Mouse (Mus musculus) cerebellum, postnatal 4 days (tissue): ENCODE measurements at regions not wholly inside any gene's neighbourhood (a gene's known extent, or its start where the extent isn't known, plus 50 kb on each side); places are given as distances from the start of the nearest gene placed in this dataset.

ENCODE experiments used
- DNase-seq, 2 experiments: peaks; one replicate each; pipeline ENCODE4 v3.0.0; 2022; ENCODE audit warnings: low spot score in 2 of 2, mixed read lengths in 1 of 2

DNA sequence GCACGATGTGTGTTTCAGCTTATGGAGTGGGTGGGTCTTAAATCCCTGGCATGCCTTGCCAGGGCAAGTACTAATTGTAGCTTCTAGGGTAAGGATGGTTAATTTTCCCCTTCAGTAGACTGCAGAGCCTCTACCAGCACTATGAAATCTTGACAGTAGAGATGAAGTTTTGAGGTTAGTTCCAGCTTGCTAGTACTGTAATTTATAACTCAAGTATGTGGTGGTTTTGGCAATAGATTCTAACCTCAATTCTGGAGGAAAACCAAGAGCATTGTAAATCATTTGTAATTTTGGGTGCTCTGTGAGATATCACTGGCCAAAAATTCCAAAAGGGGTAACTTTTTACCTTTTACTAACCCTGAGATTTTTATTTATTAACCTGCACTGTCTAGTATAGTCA, 164.3 kb upstream of the Ednrb start:
- DNase-seq = no peak

- no peak for DNase-seq
These were observed 162.2 kb upstream of the Ednrb start for GRCm38 (mm10) chr14:104006426-104006825.

GRCm38 (mm10) chr14:104005132-104005531, 160.9 kb upstream of the Ednrb start:
- DNase-seq = no peak

DNA sequence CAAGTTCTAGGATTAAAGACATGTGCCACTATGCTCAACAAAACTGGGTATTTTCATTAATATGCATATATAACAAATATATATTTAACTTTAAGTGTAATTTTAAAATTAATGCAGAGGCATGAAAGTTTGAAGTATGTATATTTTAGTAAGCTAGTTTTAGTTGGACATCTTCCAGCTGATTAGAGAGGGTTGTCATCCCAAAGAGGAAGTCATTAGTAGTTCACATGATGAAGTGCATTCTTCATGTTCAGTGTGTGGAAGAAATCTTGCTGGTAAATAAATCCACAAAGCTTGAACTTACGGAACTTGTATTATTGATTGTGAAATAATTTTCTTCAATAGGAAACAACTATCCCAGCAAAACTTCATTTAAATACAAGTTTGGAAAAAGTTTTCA, 158.2 kb upstream of the Ednrb start:
- DNase-seq = no peak

- DNase-seq = no peak
These were observed 146.2 kb upstream of the Ednrb start for GRCm38 (mm10) chr14:103990418-103990817.

GRCm38 (mm10) chr14:103989949-103990348, 145.7 kb upstream of the Ednrb start:
- DNase-seq = no peak

DNA sequence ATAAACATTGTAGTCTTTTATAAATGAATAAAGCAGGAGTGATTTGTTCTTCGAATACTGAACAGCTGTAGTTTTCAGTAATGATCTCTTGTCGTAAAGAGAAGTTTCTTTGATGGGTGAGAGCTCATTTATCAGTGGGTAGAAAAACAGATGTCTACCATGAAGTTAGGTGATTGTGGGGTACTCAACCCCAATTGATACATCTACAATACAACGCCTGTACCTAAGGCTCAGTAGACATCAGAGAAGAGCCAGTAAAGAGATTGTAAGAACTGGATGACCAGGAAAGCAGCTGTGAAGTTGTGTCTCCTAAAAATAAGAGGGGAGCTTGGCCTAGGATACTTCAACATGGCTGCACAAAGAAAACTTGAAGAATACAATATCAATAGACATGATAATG, 143.1 kb upstream of the Ednrb start:
- DNase-seq = no peak

DNA sequence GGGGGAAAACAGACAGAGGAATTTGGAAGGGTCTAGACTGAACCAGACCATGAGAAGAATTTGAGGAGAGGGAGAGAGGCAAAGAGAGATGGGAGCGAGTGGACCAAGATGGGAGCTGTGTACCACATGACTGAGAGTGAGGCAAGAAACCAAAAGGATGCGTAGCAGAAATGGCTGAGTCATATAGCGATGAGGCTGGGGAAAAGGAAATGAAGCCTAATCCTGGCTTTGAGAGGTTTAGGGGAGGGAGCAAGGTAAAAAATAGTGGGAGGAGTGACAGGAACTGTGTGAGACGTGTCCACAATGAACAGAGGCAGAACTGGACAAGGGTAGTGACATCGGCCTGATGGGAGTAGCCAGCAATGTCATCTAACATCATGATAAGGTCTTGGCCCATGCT, 140.1 kb upstream of the Ednrb start:
- no peak for DNase-seq

GRCm38 (mm10) chr14:103978808-103979207, 134.6 kb upstream of the Ednrb start:
- DNase-seq = no peak

GRCm38 (mm10) chr14:103977769-103978168, 133.6 kb upstream of the Ednrb start:
- no peak for DNase-seq

DNA sequence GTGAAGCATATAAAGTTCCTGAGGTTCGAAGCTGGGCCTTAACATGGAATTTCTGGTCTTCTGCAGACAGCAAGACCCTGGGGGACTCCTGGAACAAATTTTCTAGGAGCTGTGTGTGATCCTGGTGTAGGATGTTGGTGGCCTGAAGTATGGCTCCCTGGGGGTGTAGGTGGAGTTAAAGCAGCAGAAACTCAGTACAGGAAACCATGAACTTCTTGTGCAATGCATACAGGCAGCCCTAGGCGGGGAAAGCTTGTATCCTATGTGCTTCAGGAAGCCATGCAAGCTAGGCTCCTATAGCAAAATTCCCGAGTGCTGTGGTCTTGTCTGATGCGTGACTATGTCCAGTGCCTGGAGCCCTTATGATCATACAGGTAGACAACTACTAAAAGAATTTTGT, 129.8 kb upstream of the Ednrb start:
- DNase-seq = no peak

DNA sequence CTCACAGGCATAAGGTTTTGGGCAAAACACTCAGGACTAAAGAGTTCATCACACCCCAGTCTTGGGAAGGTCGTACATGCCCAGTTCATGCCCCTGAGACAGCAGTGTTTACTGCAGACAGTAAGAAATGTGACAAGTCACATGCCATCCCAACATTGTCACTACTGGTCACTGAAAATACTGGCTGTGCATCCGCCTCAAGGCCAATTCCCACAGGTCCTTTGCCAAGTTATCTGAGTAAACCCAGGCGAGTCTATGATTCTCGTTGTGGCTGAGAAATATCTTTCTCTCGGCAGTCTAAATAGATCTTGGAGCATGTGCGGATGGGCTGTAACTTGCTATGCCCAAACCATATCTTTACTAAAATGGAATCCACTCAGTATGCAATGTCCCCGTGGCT, 128.9 kb upstream of the Ednrb start:
- DNase-seq = no peak

DNA sequence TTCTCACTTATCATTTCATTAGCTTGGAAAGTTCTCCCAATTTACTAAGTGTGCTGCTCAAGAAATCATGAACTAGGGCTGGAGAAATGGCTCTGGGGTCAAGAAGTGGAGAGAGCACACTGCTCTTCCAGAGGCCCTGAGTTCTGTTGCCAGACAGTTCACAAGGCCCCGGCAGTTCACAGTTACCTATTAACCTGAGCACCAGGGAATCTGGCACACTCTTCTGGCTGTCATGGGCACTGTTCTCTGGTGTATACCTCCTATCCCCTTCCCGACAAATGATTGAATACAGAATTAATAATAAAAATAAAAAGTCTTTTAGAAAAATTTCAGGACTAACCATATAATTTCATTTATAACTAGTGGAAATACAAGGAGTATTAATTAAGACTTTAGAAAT, 125.1 kb upstream of the Ednrb start:
- DNase-seq = no peak

DNA sequence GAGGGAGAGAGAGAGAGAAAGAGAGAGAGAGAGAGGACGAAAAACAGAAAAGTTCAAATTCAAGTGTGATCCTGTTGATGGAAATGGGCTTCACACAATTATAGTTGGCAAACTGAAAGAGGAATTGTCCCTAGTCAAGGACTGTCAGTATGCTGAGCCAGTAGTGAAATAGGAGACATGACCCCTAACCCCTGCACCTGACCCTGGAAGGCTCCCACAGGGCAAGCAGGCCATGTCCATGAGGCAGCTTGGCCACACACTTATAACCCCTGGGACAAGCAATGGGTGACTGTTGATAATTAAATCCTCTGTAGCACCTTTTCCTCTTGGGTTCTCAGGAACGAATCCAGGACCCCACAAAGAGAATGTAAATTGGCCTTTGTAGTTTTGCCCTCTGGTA, 122.1 kb upstream of the Ednrb start:
- DNase-seq = no peak

GRCm38 (mm10) chr14:103962303-103962881, 118.2 kb upstream of the Ednrb start:
- DNase-seq = no peak

DNA sequence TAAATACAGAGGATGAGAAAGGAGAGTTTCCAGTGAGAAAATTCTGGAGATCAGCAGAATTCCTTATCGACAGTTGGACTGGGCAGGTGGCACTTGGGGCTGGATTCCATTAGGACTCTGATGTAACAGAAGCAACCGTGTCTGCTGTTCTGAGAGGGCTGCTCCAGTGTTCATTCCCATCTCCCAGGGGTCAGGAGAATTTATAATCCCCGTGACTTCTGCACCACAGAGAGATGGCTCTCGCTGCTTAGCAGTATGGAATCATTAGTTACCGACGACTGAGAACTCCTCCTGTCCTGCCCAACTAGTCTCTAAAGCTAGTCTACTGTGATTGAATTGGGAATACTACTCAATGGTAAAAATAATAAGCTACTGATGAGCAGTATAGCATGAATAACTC, 107.7 kb upstream of the Ednrb start:
- no peak for DNase-seq

DNA sequence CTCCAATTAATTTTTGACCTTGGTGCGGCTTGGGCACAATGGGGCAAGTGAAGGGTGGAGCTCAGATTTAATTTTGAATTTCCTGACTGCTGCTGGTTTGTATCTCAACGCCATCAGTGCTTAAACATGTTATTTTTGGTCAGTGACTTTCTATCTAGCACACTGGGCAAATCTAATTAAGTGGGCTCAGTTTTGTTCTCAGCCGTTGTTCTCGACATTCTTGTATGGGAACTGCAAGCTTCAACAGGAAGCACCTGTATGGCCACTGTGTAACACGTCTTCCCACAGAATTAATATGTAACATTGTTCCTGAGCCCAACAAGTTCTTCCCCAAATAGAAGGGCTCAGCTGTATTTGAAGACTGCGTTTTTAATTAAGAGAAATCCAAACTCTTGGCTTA, 105.7 kb upstream of the Ednrb start:
- no peak for DNase-seq

DNA sequence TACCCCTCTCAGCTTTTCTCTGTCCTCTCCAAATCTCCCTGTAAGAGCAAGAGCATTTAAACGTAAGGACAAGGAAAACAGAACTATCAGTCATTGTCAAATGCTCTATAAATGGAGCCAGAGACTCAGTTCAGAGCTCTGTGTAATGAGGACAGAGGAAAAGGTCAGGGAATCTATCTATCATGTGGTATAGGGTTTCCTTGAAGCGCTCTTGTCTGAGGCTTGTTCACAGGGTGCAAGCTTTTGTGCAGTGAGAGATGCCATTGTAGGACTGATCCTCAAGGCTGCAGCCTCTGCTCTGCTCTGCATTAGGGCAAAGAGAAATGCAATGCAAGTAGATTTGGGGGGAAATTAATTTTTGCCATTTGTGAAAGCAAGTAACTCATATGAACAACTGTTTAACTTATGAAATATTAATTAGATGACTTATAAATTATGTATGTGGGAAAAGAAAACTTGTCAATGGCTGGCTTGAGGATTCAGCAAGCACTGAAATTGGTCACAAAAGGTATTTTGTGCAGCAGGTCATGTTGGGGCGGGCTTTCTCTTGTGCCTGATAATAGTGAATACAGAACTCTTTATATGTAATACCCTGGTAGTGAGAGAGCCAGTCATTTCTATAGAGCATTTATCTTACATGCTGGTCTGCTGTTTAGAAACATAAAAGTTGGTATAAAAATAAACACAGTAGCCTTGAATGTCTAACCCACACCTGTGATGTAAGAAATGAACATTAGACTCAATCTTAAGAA, 104.0 kb upstream of the Ednrb start:
- no peak for DNase-seq

DNA sequence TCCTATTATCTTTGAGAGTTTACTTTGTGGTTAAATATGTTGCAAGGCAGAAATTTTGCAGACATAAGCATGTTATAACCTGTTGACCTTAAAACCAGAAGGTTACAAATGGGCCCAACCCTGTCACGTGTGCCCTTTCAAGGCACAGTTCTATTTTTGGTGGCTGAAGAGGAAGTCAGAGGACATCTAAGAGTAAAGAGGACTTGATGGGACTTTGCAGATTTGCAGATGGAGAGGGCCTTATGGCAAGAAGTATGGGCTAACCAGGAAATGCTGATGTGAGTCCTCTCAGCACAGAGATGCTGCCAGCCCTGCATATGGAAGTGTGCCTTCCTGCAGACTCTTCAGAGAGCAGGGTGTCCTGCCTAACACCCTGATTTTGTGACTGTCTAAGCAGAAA, 101.6 kb upstream of the Ednrb start:
- no peak for DNase-seq

DNA sequence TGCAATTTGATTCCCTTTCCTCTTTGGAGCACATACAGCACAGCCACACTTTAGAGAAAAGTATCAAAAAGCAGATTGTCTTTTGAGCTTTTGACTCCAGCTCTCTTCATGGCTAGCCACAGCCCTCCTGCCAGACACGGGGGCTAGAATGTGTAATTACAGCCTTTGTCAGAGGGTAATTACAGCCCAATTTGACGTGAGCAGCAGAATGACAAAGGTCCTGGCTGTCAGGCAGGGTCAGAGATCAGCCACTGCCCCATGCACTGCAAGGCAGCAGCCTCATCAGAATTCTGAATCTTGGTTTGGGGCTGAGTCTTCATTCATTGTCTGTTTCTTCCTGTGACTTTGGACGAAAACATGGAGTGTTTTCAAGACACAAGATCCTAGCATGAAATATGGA, 95.7 kb upstream of the Ednrb start:
- no peak for DNase-seq

- no peak for DNase-seq
These were observed 94.7 kb upstream of the Ednrb start for GRCm38 (mm10) chr14:103938937-103939336.

- no peak for DNase-seq
These were observed 94.0 kb upstream of the Ednrb start for GRCm38 (mm10) chr14:103938201-103938600.

DNA sequence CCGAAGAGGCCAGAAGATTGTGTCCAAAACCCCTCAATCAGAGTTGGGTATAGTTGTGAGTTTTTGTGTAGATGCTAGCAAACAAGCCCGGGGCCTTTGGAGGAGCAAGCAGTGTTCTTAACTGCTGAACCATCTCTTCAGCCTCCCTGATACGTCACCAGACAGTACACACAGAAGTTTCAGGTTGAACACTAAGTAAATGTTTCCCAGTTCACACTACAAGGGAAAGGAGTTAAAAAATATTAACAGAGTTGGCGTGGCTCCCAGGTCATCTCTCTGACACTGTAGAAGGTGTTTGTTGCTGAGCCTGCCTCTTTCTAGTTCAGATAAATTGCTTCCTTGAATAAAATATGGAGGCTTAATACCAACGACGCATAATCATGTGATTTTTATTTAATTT, 93.5 kb upstream of the Ednrb start:
- no peak for DNase-seq

GRCm38 (mm10) chr14:103933813-103934212, 89.6 kb upstream of the Ednrb start:
- DNase-seq = no peak
